Mouse (Mus musculus) frontal cortex, adult 2 months (tissue): ENCODE data around the gene Rgl3. TPM values are rescaled to one million over a fixed set of nuclear protein-coding genes. Genes with fewer than 3 reads are reported as not detected.

Experiments
- DNase-seq, 2 experiments: peaks; one replicate each; pipeline ENCODE4 v3.0.0; 2022; ENCODE audit warnings: low spot score in 1 of 2; ENCODE audit errors: extremely low spot score in 1 of 2
- polyA plus RNA-seq: library from polyadenylated mRNA; depleted of rRNA; stranded (reverse); fragments of >200 nt; gene quantifications from 2 replicates; pipeline ENCODE4 v1.2.3, GENCODE M21; 2012; rRNA removed

Rgl3 gene
- polyA plus RNA-seq, 1 experiment = 5.0 TPM

- DNase-seq = no peak
Observed at GRCm38 (mm10) chr9:21925506-21925905, 63.7 kb downstream of the Rgl3 start.

DNA sequence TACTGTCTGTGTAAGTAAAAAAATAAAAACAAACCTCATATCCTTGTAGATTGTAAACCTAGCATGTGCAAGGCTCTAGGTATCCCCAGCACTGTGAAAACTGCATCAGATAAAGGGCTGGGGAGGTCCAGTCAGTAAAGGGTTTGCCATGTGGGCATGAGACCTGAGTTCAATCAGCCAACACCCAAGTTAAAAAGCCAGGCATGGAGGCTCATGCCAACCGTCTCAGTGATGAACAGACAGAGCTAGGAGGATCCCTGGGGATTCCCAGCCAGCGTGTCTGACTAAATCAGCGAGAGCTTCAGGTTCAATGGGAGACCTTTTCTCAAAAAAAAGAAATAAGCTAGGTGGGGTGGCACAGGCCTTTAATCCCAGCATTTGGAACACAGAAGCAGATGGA lies 64.2 kb downstream of the Rgl3 start:
- DNase-seq = no peak

- DNase-seq = no peak
Observed at GRCm38 (mm10) chr9:21924099-21924493, 65.2 kb downstream of the Rgl3 start.

GRCm38 (mm10) chr9:21923490-21924098 lies 65.7 kb downstream of the Rgl3 start:
- no peak for DNase-seq

DNA sequence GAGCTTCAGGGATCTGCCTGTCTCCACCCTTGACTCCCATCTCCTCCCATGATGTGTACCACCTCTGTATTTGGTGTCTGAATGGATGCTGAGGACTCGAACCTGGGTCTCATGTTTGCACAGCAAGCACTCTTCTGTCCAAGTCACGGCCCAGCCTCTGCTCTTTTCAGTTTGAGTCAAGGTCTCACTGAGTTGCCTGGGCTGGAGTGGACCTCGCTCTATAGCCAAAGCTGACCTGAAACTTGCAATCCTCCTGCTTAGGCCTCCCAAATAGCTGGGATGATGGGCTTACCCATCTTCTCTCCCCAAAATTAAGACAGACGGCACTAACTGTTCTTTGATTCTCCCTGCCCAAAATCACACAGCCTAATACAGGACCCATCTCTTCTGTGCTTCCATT lies 66.2 kb downstream of the Rgl3 start:
- DNase-seq = no peak

Other genes starting within 250 kb of the Rgl3 start
- gene Spc24, start 229.1 kb downstream of the Rgl3 start, polyA plus RNA-seq = 3.3 and 3.8 TPM in 2 replicates
- gene Kank2, start 190.7 kb downstream of the Rgl3 start, polyA plus RNA-seq = 7.9 and 8.0 TPM in 2 replicates
- not detected in 2 replicates for gene Angptl8, start 153.9 kb downstream of the Rgl3 start, polyA plus RNA-seq
- 47.7 and 50.1 TPM in 2 replicates for gene Dock6, start 136.8 kb downstream of the Rgl3 start, polyA plus RNA-seq
- gene Rab3d, start 71.3 kb downstream of the Rgl3 start, polyA plus RNA-seq = 10.9 and 13.6 TPM in 2 replicates
- gene Ccdc159, start 62.0 kb downstream of the Rgl3 start, polyA plus RNA-seq = 18.3 and 26.9 TPM in 2 replicates
- gene Tmem205, start 61.9 kb downstream of the Rgl3 start, polyA plus RNA-seq = 53.8 and 53.9 TPM in 2 replicates
- 182 and 192 TPM in 2 replicates for gene Plppr2, start 52.4 kb downstream of the Rgl3 start, polyA plus RNA-seq
- gene Swsap1, start 33.7 kb downstream of the Rgl3 start, polyA plus RNA-seq = 9.0 and 10.1 TPM in 2 replicates
- gene Epor, start 25.9 kb downstream of the Rgl3 start, polyA plus RNA-seq = 8.8 and 10.3 TPM in 2 replicates
- gene Ccdc151, start 13.2 kb upstream of the Rgl3 start, polyA plus RNA-seq = 6.9 TPM in 2 replicates
- gene Prkcsh, start 13.4 kb upstream of the Rgl3 start, polyA plus RNA-seq = 106 and 112 TPM in 2 replicates
- gene Elavl3, start 62.6 kb upstream of the Rgl3 start, polyA plus RNA-seq = 143 and 155 TPM in 2 replicates
- 0.54 TPM in 1 of 2 replicates, not detected in the other for gene Gm49318, start 81.8 kb upstream of the Rgl3 start, polyA plus RNA-seq
- 38.2 and 39.5 TPM in 2 replicates for gene Zfp653, start 81.9 kb upstream of the Rgl3 start, polyA plus RNA-seq
- gene Ecsit, start 96.0 kb upstream of the Rgl3 start, polyA plus RNA-seq = 62.5 and 64.9 TPM in 2 replicates
- gene Cnn1, start 109.8 kb upstream of the Rgl3 start, polyA plus RNA-seq = 1.4 and 2.3 TPM in 2 replicates
- 107 and 121 TPM in 2 replicates for gene Elof1, start 127.7 kb upstream of the Rgl3 start, polyA plus RNA-seq
- 0.60 and 1.6 TPM in 2 replicates for gene Acp5, start 146.3 kb upstream of the Rgl3 start, polyA plus RNA-seq
- 93.7 and 106 TPM in 2 replicates for gene Pigyl, start 167.4 kb upstream of the Rgl3 start, polyA plus RNA-seq
- gene Zfp872, start 198.6 kb upstream of the Rgl3 start, polyA plus RNA-seq = 0.04 TPM in 1 of 2 replicates, not detected in the other
- 16.8 and 17.4 TPM in 2 replicates for gene Zfp809, start 236.3 kb upstream of the Rgl3 start, polyA plus RNA-seq